Mouse (Mus musculus) olfactory bulb, adult 2 months (tissue): Measurements from ENCODE around the gene Sclt1.

Experiments
- CTCF ChIP-seq: fragments of 200-500 bp; IDR thresholded peaks from 2 replicates; pipeline ENCODE4 v1.5.1; 2012; ENCODE audit warnings: low read depth, mild to moderate bottlenecking, low read length, moderate library complexity; ENCODE audit not compliant: insufficient read depth
- POLR2A ChIP-seq: fragments of 200-500 bp; IDR thresholded peaks from 2 replicates; pipeline ENCODE4 v1.6.1; 2012; ENCODE audit warnings: mild to moderate bottlenecking, low read depth, low read length, moderate library complexity; ENCODE audit not compliant: insufficient read depth

DNA sequence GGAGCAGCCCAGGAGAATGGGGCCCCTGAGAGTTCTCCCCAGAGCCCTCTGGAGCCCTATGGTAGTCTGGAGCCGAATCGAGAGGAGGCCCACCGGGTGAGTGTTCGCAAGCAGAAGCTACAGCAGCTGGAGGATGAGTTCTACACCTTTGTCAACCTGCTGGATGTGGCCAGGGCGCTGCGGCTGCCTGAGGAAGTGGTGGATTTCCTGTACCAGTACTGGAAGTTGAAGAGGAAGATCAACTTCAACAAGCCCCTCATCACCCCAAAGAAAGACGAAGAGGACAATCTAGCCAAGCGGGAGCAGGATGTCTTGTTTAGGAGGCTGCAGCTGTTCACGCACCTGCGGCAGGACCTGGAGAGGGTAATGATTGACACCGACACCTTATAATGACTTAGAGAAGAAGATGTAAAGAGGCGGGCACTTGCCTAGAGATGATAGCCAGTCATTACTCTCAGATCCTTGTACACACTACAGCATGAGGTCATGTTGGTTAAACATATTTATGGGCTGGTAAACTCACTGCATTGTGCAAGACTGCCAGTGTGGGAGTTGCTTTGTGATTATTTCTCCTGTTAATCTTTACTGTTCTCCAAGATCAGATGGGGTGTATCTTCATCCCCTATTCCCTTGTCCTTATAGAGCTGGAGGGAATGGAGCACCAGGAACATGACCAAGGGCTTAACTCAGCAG is 137.5 kb downstream of the Sclt1 start:
- TF ChIP-seq POLR2A = no peak
- TF ChIP-seq CTCF = no peak
